Mouse (Mus musculus) urinary bladder, adult 18-20 months (tissue): ENCODE results near the gene Pcsk1n.
A peak's percentile ranks its signal among the peaks of the same experiment; 100 is the strongest.

Experiments used
- DNase-seq, 2 experiments: peaks; one replicate each; pipeline ENCODE4 v3.0.0; 2022; ENCODE audit warnings: low spot score in 2 of 2, mixed read lengths in 2 of 2

The Pcsk1n gene

DNA sequence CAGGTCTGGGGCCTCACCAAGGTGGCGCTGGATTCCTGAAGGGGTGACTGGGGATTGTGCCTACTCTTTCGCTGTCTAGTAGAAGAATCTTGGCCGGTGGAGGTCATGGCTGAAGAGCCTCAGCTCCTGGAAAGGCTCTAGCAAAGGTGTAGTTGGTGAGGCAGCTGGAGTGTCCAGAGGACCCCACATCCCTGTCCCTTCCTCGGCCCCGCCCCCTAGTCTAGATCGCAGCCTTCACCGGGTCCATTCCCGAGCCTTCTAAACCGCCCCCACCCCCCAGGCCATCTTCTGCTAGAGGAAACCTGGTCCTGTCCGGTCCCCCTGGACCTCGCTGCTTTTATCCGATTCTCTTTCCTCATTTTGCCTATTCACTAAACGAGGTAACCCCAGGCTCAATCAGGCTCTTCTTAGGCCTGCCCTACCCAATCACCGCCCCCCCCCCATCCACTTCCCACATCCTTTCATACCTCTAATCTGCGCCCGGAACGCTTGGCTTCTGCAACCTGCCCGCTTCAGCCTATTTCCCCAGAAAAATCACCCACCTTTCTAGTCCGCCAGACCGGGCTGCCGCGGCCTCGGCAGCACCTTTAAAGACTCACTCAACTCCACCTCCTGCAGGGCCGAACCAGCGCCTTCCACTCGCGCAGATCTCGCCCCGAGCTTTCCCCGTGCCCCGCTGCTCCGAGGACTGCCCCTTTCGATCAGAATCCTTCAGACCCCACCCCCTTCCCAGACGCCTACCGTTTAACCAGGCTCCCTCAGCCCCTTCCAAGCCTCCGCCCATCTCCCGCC is 27.7 kb downstream of the Pcsk1n start, which contains the start of gene Hdac6:
Gene Hdac6, minus strand, starts transcription at position 782 of the 792 bp plus-strand sequence.
- DNase-seq = no peak

DNA sequence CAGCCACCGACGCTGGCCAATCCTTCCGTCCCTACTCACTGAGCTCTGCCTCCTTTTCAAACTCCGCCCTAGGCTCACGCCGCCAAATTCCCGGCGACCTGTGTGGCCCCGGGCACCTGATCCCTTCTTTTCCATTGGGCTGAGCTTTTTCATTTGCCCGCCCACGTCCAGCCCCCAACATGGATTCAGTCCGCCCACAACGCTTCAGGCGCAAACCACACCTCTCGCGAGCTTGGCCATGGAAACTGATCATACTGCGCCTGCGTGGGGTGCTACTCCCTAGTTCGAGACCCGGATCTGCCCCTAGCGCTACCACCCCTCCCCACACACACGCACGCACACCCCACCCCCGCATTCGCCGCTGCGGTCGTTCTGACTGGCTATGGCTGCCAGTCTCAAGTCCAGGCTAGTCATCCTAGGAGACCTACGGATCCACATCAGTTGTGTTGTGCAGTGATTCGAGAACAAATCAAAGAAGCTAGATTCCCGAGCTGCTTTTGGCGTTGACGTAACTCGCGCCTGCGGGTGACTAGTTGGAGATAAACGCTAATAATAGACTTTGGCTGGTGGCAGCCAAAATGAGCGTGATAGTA is 28.4 kb downstream of the Pcsk1n start:
- peak; percentile 79 to 91 for DNase-seq

DNA sequence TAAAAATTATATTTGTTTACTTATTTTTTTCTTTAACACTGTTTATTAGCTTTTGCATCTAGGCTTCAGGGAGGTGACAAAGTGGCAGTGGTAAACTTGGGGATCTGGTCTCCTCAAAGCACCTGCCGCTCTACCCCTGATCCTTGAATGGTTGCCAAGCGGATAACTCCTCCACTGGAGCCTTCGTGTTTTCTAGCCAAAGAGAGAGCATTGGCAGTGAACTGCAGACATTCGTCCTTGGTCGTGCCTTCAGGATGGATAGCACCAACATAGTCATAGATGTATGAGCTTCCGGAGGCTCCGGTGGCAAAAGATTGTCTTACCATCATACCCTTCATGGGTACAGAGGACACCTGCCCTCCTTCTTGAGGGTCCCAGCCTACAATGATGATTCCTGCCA is 30.5 kb downstream of the Pcsk1n start:
- DNase-seq = no peak

DNA sequence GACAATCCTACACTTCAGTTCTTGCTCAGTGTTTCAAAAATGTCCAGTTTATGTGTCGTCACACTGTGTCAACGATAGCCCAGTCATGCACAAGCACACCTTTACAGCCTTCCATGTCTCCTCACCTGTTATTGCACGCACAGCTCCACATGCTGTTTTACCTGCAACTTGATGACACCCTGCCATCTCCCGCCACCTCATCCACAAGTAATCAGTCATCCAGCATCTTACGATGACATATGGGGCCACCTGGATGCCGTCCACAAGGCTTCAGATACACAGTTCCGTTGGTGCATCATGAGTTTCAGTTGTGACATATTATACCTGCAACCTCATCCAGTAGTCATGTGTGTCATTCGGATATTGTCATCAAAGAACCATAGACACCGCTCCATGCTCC is 39.2 kb downstream of the Pcsk1n start:
- no peak for DNase-seq

DNA sequence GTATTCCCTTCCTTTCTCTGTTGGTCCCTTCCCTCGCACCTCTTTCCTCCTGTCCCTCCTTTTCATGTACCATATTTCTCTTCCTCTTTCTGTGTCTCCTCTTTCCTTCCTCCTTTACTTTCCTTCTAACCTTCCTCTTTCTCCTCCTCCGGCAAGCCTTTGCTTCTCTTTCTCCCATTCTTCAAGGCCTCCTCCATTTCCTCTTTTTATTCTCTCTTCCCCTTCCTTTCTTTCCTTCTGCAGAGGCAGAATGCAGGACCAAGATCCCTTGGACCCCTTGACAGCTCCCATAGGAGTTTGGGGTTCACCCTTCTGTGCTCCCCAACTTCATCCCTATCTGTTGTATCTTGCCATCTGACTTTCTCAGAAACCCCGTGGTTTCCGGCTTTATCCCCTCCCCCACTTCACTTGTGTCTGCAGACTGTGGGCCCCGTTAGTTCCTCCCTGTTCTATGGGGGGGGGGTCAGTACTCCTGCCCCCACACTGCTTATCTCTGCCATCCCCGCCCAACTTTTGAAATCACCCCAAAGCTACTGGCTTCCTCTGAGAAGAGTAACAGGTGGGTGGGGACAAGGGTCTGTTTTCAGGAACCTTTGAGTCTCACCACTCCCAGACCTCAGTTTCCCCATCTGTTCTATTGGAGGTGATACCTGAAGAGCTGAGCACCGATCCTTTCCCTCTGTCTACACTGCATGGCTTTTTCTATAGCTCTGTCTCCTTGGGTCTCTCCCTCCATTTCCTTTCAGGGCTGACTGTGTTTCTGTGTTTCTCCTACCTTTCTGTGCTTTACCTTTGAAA is 44.4 kb downstream of the Pcsk1n start:
- DNase-seq = no peak

DNA sequence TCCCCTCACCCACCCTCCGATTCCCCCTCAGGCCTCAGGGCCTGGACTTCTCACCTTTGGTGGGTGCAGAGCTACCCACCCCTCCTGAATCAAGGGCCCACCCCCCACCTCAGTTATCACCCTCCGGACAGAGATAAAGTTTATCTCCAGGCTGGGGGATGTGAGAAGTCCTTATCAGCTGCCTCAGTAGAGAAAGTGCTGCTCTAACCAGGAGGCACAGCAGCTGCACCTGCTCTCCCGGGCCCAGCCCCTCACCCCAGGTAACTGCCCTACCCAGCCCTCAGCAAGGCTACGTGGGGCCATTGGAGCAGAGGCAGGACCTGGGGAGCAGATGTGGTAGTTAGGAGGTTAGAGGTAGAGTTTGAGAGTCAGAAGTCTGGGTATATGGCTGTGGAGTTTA is 46.5 kb downstream of the Pcsk1n start:
- DNase-seq = no peak

DNA sequence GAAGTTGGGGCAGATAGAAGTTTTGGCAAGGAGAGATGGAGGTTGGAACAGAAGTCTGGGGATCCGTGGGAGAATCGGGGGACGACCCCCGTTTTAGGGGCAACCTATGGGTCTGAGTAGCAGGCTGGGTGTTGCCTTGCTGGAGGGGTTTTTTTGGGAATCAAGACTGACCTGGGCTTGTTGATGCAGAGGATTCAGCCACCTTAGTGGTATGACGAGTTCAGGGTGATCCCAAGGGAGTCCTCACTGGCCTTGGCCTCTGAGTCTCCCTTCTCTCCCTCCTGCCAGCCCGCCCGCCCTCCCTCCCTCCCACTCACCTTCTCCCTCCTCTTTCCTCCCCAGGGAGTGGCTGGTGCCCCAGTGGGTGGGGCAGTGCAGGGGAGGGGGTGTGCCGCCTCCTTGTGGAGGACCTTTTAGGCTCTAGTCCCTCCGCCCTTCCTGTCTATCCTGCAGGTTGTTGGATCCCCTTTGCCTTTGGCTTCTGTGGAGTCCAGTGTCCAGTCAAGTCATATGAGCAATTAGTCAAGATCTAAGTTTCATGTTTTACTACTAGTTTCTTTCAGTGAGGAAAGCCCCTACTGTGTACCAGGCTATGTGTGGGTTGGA is 48.1 kb downstream of the Pcsk1n start:
- DNase-seq = no peak

DNA sequence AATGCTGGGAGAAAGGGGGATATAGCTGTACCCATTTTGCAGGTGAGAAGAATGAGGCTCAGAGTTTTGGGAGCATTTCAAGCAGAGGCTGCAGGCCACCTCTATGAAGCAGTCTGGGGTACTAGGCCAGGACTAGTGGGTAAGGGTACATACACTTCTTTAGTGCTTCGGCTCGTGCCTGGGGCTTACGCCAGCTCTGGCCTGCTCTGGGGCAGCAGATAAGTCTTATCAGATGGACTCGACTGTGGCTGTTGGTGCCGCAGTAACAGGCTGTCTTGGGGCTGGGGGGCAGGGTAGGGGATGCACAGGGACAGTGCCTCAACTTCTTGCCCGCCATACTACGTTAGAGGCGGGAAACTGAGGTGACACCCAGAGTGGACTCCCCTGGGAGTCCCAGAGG is 48.6 kb downstream of the Pcsk1n start:
- DNase-seq = no peak

DNA sequence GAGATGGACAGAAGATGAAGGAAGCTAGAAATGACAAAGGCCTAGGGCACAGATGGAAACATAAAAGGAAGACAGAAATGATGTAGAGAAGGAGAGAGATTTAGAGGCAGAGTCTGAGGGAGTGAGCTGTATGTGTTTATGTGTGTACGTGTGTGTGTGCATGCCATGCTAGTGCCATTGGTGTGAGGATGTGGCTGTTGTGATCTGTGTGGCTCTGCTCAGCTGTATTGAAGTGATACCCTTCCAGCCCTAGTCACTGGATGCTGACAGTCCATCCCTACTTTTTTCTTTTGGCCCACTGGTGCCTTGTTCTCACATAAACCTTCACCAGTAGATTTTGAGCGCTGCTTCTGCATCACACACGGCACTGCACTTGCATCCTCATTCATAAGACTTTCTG is 49.3 kb downstream of the Pcsk1n start:
- DNase-seq = no peak

DNA sequence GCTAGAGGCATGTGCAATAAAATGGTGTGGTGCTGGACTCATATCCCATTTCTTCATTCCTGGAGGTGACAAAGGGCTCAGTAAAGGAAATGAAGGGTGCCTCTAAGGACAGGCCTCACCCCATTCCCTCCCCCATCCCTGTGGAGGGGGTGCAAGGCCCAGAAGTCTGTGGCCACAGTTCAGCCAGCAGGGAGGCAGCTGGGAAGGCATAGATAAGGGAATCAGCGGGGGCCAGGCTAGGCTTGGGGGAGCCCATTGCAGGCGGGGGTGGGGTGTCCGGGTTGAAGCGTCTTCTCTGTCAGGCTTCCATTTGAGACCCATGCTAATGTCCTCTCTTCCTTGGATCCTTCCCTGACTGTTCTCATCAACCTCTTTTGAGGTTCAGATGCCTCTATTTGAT is 51.7 kb downstream of the Pcsk1n start:
- DNase-seq = no peak
